ENCODE assay signal across 9 mouse cellular contexts in the genomic region with DNA sequence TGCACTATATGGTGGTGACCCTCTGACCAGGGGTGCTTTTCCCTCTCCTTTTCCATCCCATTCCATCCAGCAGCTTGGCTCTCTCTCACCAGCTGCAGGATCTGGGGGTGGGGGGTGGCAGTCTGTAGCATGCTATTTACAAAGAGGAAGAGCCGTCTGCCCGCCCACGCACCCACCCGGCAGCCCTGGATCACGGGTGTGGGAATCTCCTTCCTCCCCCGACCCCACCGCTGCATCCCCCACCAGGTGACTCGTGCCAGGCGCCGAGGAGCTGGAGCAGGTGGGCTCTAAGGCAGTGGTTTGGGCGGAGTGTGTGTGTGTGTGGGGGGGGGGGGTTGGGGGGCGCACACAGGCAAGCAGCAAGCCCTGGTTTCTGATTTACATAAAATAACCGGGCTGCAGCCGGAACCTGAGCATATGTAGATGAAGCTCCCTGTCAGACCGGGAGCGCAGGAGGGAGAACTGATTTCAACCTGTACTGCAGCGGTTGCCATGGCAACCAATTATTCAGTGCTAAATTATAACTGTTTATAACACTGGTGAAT. TPM values are rescaled to one million over a fixed set of nuclear protein-coding genes. Genes with fewer than 3 reads are reported as not detected.
DNase-seq lines count a peak whose midpoint lies in the region; ATAC-seq and TF ChIP-seq lines count a peak whose summit lies in the region.
"Had no signal": no experiment of that assay in that cellular context is flagged by ENCODE, and none has a peak within 500 bp of the region (broad histone marks: within the 10 kb centered on the region; RNA-seq: fewer than 3 reads in every experiment).

No protein-coding gene starts in this region.

- H3K9me3 ChIP-seq in limb, embryonic 14.5 days (ENCODE audit: control insufficient read depth, low read length): no peaks in the 10 kb centered on the region
- no peaks in the 10 kb centered on the region for H3K9me3 ChIP-seq in limb, embryonic 10.5 days (replicated peaks)
- H3K9me3 ChIP-seq in heart, embryonic 10.5 days: no peaks in the 10 kb centered on the region

- H3K36me3 ChIP-seq in limb, embryonic 14.5 days (ENCODE audit: control insufficient read depth, insufficient read depth, low read length): no peaks in the 10 kb centered on the region
- H3K36me3 ChIP-seq in limb, embryonic 10.5 days: no peaks in the 10 kb centered on the region
- H3K36me3 ChIP-seq in heart, embryonic 10.5 days: no peaks in the 10 kb centered on the region

- H3K27me3 ChIP-seq in limb, embryonic 14.5 days (ENCODE audit: control insufficient read depth, insufficient read depth, low read length): peaks cover 25% of the 10 kb centered on the region
- H3K27me3 ChIP-seq in limb, embryonic 10.5 days (ENCODE audit: low read depth, poor library complexity, severe bottlenecking): peaks cover 81% of the 10 kb centered on the region
- H3K27me3 ChIP-seq in heart, embryonic 10.5 days (ENCODE audit: insufficient read depth, poor library complexity, severe bottlenecking): peaks cover 84% of the 10 kb centered on the region

- no peak overlapping the region for H3K4me2 ChIP-seq in limb, embryonic 14.5 days (replicated peaks; ENCODE audit: low read depth, low read length, severe bottlenecking)

- 7% methylated on average over 16 of the region's 17 CpGs for WGBS in limb, embryonic 14.5 days
- WGBS in limb, embryonic 10.5 days: 12% methylated on average over 17 of the region's 17 CpGs
- 15% methylated on average over 17 of the region's 17 CpGs for WGBS in heart, embryonic 10.5 days

- ATAC-seq in limb, embryonic 14.5 days (ENCODE audit: low FRiP score, low read depth): peak; percentile 44; the same call in 1 of the 2 replicates

- TF ChIP-seq POLR2A in limb, embryonic 14.5 days (IDR thresholded peaks at IDR 0.05; ENCODE audit: borderline replicate concordance, extremely low read depth, insufficient read depth, insufficient read length): no peak

- no peak overlapping the region for H3K9ac ChIP-seq in limb, embryonic 14.5 days (ENCODE audit: low read depth, low read length, severe bottlenecking)

- peak; percentile 39 for DNase-seq in limb, embryonic 14.5 days (ENCODE audit: low spot score)
- no peak for DNase-seq in limb, embryonic 10.5 days (ENCODE audit: low spot score)
- DNase-seq in forelimb bud, embryonic 11.5 days (ENCODE audit: low read depth, low spot score): peak; percentile 58
- peak; percentile 79 to 83 for DNase-seq in left cerebral cortex, adult 9 months (ENCODE audit: low spot score in 2 of 2)
- DNase-seq in right cerebral cortex, postnatal 36 days (ENCODE audit: low spot score in 2 of 2): peak; percentile 69 to 89
- DNase-seq in spleen, postnatal 14 days (ENCODE audit: low spot score in 2 of 2): no peak
- no peak for DNase-seq in thymus, postnatal 4 days
- no peak for DNase-seq in heart, embryonic 10.5 days (ENCODE audit: low spot score)
- DNase-seq: kidney, postnatal 10 days had no signal

- no peaks in the 10 kb centered on the region for H3K4me1 ChIP-seq in limb, embryonic 14.5 days (ENCODE audit: control insufficient read depth, insufficient read depth, low read length)
- H3K4me1 ChIP-seq in limb, embryonic 10.5 days: peaks cover 11% of the 10 kb centered on the region
- peaks cover 35% of the 10 kb centered on the region for H3K4me1 ChIP-seq in heart, embryonic 10.5 days

- H3K27ac ChIP-seq in limb, embryonic 14.5 days (replicated peaks; ENCODE audit: low read depth, low read length): no peak overlapping the region
- no peak overlapping the region for H3K27ac ChIP-seq in limb, embryonic 10.5 days
- no peak overlapping the region for H3K27ac ChIP-seq in heart, embryonic 10.5 days

- H3K4me3 ChIP-seq in limb, embryonic 14.5 days (replicated peaks; ENCODE audit: low read length): no peak overlapping the region
- H3K4me3 ChIP-seq in limb, embryonic 10.5 days: no peak overlapping the region
- no peak overlapping the region for H3K4me3 ChIP-seq in heart, embryonic 10.5 days

RNA-seq across cellular contexts. Expression of gene Chd5, which starts 11.5 kb away (rescaled TPM):
- polyA plus RNA-seq in limb, embryonic 14.5 days (2012; rRNA removed): 0.72 and 0.83 TPM in 2 replicates
- 0.07 and 0.54 TPM in 2 replicates for polyA plus RNA-seq in limb, embryonic 14.5 days (2014; fragmentation: Nextera tagmentation; extraction: Ambion mirVana)
- polyA plus RNA-seq in limb, embryonic 10.5 days (2016; fragmentation: Nextera tagmentation; extraction: Ambion mirVana): 0.01 and 0.03 TPM in 2 replicates
- polyA plus RNA-seq in heart, embryonic 10.5 days (2016; fragmentation: Nextera tagmentation; extraction: Ambion mirVana): 0.02 TPM in 1 of 2 replicates, not detected in the other

RNA-seq across cellular contexts. Expression of gene Rpl22, which starts 24.4 kb away (rescaled TPM):
- polyA plus RNA-seq in limb, embryonic 14.5 days (2012; rRNA removed): 296 and 760 TPM in 2 replicates
- polyA plus RNA-seq in limb, embryonic 14.5 days (2014; fragmentation: Nextera tagmentation; extraction: Ambion mirVana): 422 and 460 TPM in 2 replicates
- polyA plus RNA-seq in limb, embryonic 10.5 days (2016; fragmentation: Nextera tagmentation; extraction: Ambion mirVana): 352 and 417 TPM in 2 replicates
- 261 and 301 TPM in 2 replicates for polyA plus RNA-seq in heart, embryonic 10.5 days (2016; fragmentation: Nextera tagmentation; extraction: Ambion mirVana)

RNA-seq across cellular contexts. Expression of gene Rnf207, which starts 31.1 kb away (rescaled TPM):
- polyA plus RNA-seq in limb, embryonic 14.5 days (2012; rRNA removed): 0.92 and 1.1 TPM in 2 replicates
- polyA plus RNA-seq in limb, embryonic 14.5 days (2014; fragmentation: Nextera tagmentation; extraction: Ambion mirVana): 0.39 and 0.50 TPM in 2 replicates
- 0.70 and 1.1 TPM in 2 replicates for polyA plus RNA-seq in limb, embryonic 10.5 days (2016; fragmentation: Nextera tagmentation; extraction: Ambion mirVana)
- polyA plus RNA-seq in heart, embryonic 10.5 days (2016; fragmentation: Nextera tagmentation; extraction: Ambion mirVana): 19.1 and 39.9 TPM in 2 replicates

RNA-seq across cellular contexts. Expression of gene Icmt, which starts 52.9 kb away (rescaled TPM):
- polyA plus RNA-seq in limb, embryonic 14.5 days (2012; rRNA removed): 26.6 and 30.7 TPM in 2 replicates
- 27.6 and 32.7 TPM in 2 replicates for polyA plus RNA-seq in limb, embryonic 14.5 days (2014; fragmentation: Nextera tagmentation; extraction: Ambion mirVana)
- 31.4 and 33.9 TPM in 2 replicates for polyA plus RNA-seq in limb, embryonic 10.5 days (2016; fragmentation: Nextera tagmentation; extraction: Ambion mirVana)
- polyA plus RNA-seq in heart, embryonic 10.5 days (2016; fragmentation: Nextera tagmentation; extraction: Ambion mirVana): 23.1 and 27.4 TPM in 2 replicates

RNA-seq across cellular contexts. Expression of gene Hes3, which starts 58.4 kb away (rescaled TPM):
- 0.03 and 0.13 TPM in 2 replicates for polyA plus RNA-seq in limb, embryonic 14.5 days (2012; rRNA removed)
- not detected in 2 replicates for polyA plus RNA-seq in limb, embryonic 14.5 days (2014; fragmentation: Nextera tagmentation; extraction: Ambion mirVana)
- not detected in 2 replicates for polyA plus RNA-seq in limb, embryonic 10.5 days (2016; fragmentation: Nextera tagmentation; extraction: Ambion mirVana)
- polyA plus RNA-seq in heart, embryonic 10.5 days (2016; fragmentation: Nextera tagmentation; extraction: Ambion mirVana): not detected in 2 replicates

Comparison
In these comparisons a context has a peak if more than half of its experiments do, and no peak if none do; other contexts are left out.
1. DNase-seq: peak in limb, embryonic 14.5 days (single experiment), forelimb bud, embryonic 11.5 days (single experiment), left cerebral cortex, adult 9 months (2 of 2) and right cerebral cortex, postnatal 36 days (2 of 2); none in limb, embryonic 10.5 days (single experiment), spleen, postnatal 14 days (0 of 2), thymus, postnatal 4 days (single experiment) and heart, embryonic 10.5 days (single experiment).